Mouse (Mus musculus): ENCODE results near the gene Palm2.

DNA sequence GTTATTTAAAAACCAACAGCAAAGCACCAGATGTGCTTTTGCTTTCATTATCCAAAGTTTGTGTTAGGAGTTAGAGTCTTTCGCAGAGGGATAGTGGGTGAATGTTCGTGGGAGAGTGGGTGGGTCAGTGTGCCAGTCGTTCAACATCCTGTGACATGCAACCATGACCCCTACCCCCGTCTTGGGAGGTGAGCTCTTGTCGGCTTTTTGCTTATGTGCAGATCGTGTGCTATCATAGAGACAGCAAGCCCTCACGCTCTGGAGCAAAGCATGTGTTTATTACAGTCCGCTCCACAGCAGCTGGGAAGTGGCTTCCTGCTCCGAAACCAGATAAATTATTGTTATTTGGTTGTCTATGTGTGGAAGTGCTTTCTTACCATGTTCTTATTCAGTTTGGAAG lies 37.6 kb upstream of the Palm2 start:
- no peak for TF ChIP-seq MYB (IDR thresholded peaks at IDR 0.05; ENCODE audit: low read depth, low read length)
- no peak for TF ChIP-seq SMC3 (IDR thresholded peaks at IDR 0.05; ENCODE audit: low read depth, low read length)
- TF ChIP-seq POLR2A (IDR thresholded peaks at IDR 0.05; ENCODE audit: control insufficient read depth in 1 of 2, insufficient read depth in 1 of 2, low read depth in 1 of 2, low read length in 2 of 2, poor library complexity in 1 of 2), result no peak
- no peak for TF ChIP-seq ZKSCAN1 (IDR thresholded peaks at IDR 0.05; ENCODE audit: low read depth, low read length)
- TF ChIP-seq ETS1 (IDR thresholded peaks at IDR 0.05; ENCODE audit: low read depth, low read length), result no peak

Measured in MEL (cell line).